Mouse (Mus musculus) limb, embryonic 10.5 days (tissue): ENCODE data around the gene Pinlyp. TPM values are rescaled to one million over a fixed set of nuclear protein-coding genes. Genes with fewer than 3 reads are reported as not detected.

Experiments
- polyA plus RNA-seq: library from polyadenylated mRNA; unstranded; fragments of >200 nt; fragmentation: Nextera tagmentation; extraction: Ambion mirVana; gene quantifications from 2 replicates; pipeline ENCODE4 v1.2.1, GENCODE M21; 2016

The Pinlyp gene
- polyA plus RNA-seq, 1 experiment from 2014 or later, result not detected

Other genes starting within 250 kb of the Pinlyp start
- 41.4 and 54.7 TPM in 2 replicates for gene Zfp61, start 244.9 kb downstream of the Pinlyp start, polyA plus RNA-seq
- gene Zfp94, start 229.5 kb downstream of the Pinlyp start, polyA plus RNA-seq, result 12.1 and 15.9 TPM in 2 replicates
- gene Tescl, start 212.2 kb downstream of the Pinlyp start, polyA plus RNA-seq, result not detected in 2 replicates
- not detected in 2 replicates for gene Lypd5, start 196.9 kb downstream of the Pinlyp start, polyA plus RNA-seq
- gene Kcnn4, start 175.9 kb downstream of the Pinlyp start, polyA plus RNA-seq, result 3.6 and 4.0 TPM in 2 replicates
- 28.3 and 29.0 TPM in 2 replicates for gene Smg9, start 146.5 kb downstream of the Pinlyp start, polyA plus RNA-seq
- gene Irgc1, start 93.8 kb downstream of the Pinlyp start, polyA plus RNA-seq, result not detected in 2 replicates
- gene Plaur, start 83.6 kb downstream of the Pinlyp start, polyA plus RNA-seq, result 2.2 and 2.5 TPM in 2 replicates
- 2.9 and 4.5 TPM in 2 replicates for gene Cadm4, start 64.1 kb downstream of the Pinlyp start, polyA plus RNA-seq
- gene Zfp428, start 39.1 kb downstream of the Pinlyp start, polyA plus RNA-seq, result 107 and 130 TPM in 2 replicates
- gene AC161166.1, start 33.7 kb downstream of the Pinlyp start, polyA plus RNA-seq, result 1.0 and 1.4 TPM in 2 replicates
- 6.5 and 8.4 TPM in 2 replicates for gene Irgq, start 15.4 kb downstream of the Pinlyp start, polyA plus RNA-seq
- 163 and 182 TPM in 2 replicates for gene Xrcc1, start 171 bp upstream of the Pinlyp start, polyA plus RNA-seq
- 27.1 and 31.9 TPM in 2 replicates for gene Ethe1, start 41.4 kb upstream of the Pinlyp start, polyA plus RNA-seq
- 1.6 and 2.6 TPM in 2 replicates for gene Zfp575, start 41.5 kb upstream of the Pinlyp start, polyA plus RNA-seq
- 0.09 and 0.14 TPM in 2 replicates for gene Phldb3, start 64.6 kb upstream of the Pinlyp start, polyA plus RNA-seq
- gene Lypd3, start 90.4 kb upstream of the Pinlyp start, polyA plus RNA-seq, result 1.5 and 2.2 TPM in 2 replicates
- not detected in 2 replicates for gene Tex101, start 130.6 kb upstream of the Pinlyp start, polyA plus RNA-seq
- gene BC049730, start 163.1 kb upstream of the Pinlyp start, polyA plus RNA-seq, result not detected in 2 replicates
- not detected in 2 replicates for gene Gm4763, start 180.8 kb upstream of the Pinlyp start, polyA plus RNA-seq
- not detected in 2 replicates for gene Cd177, start 214.2 kb upstream of the Pinlyp start, polyA plus RNA-seq
- gene Ceacam10, start 231.1 kb upstream of the Pinlyp start, polyA plus RNA-seq, result 0.20 and 0.34 TPM in 2 replicates